Mouse (Mus musculus) kidney, embryonic 14.5 days (tissue): ENCODE data around the gene Gas2. TPM values are rescaled to one million over a fixed set of nuclear protein-coding genes. Genes with fewer than 3 reads are reported as not detected.

Experiments
- ATAC-seq: fragments of 200-750 bp; cut with Nextera tagmentation; 2 replicates; pipeline ENCODE4 v1.8.0; 2017; ENCODE audit warnings: moderate number of reproducible peaks, mild to moderate bottlenecking, moderate TSS enrichment, moderate library complexity; ENCODE audit not compliant: low FRiP score, low TSS enrichment
- H3K27ac ChIP-seq: fragments of 300-500 bp; sonication (generic); 2 replicates; pipeline ENCODE4 v1.5.1; 2014; ENCODE audit warnings: low read depth, mild to moderate bottlenecking, low read length, moderate library complexity, mixed read lengths
- H3K27me3 ChIP-seq: fragments of 300-500 bp; sonication (generic); 2 replicates; pipeline ENCODE4 v1.6.1; 2014; ENCODE audit warnings: mild to moderate bottlenecking, low read length; ENCODE audit not compliant: control insufficient read depth, insufficient read depth
- H3K36me3 ChIP-seq: fragments of 300-500 bp; sonication (generic); 2 replicates; pipeline ENCODE4 v1.6.1; 2014; ENCODE audit warnings: low read length, mixed read lengths; ENCODE audit not compliant: control insufficient read depth, insufficient read depth
- H3K4me1 ChIP-seq: fragments of 300-500 bp; sonication (generic); 2 replicates; pipeline ENCODE4 v1.6.1; 2014; ENCODE audit warnings: low read length, mixed read lengths; ENCODE audit not compliant: control insufficient read depth, insufficient read depth
- H3K4me2 ChIP-seq: fragments of 300-500 bp; sonication (generic); replicated peaks from 2 replicates; pipeline ENCODE4 v1.6.1; 2014; ENCODE audit warnings: low read depth, mild to moderate bottlenecking, low read length
- H3K4me3 ChIP-seq: fragments of 300-500 bp; sonication (generic); 2 replicates; pipeline ENCODE4 v1.5.1; 2014; ENCODE audit warnings: mild to moderate bottlenecking, low read length
- H3K9ac ChIP-seq: fragments of 300-500 bp; sonication (generic); 2 replicates; pipeline ENCODE4 v1.6.1; 2014; ENCODE audit warnings: low read depth, mild to moderate bottlenecking, low read length, moderate library complexity
- H3K9me3 ChIP-seq: fragments of 300-500 bp; sonication (generic); 2 replicates; pipeline ENCODE4 v1.6.1; 2016; ENCODE audit warnings: low read length; ENCODE audit not compliant: control insufficient read depth
- WGBS: fragments of 180-500 bp; shearing (Covaris S2); extraction: QIAGEN DNeasy Blood & Tissue Kit; methylation state at CpG from one replicate; pipeline ENCODE4 v1.1.7; 2014; 5-methylcytosine and 5-hydroxymethylcytosine counted together
- polyA plus RNA-seq: library from polyadenylated mRNA; unstranded; fragments of >200 nt; fragmentation: Nextera tagmentation; extraction: Ambion mirVana; gene quantifications from 2 replicates; pipeline ENCODE4 v1.2.1, GENCODE M21; 2014

Gas2 gene
- polyA plus RNA-seq, 1 experiment from 2014 or later, result 77.5 TPM

DNA sequence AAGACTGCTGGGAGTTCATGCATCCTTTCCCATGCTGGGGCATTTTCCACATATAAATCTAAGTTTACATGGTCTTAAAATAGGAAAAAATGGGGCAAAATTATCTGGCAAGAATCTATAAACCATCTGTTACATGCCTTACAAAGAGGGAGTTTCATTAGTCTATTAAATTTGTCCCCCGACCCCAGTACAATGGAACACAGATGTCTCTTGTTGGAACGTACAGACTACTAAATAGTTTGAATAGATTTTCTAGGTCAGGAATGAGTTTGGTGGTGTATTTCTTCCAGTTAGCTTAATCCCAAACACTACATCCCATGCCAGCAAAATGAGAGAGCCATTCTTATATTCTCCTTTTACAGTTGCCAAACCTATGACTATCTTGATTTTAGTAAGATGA, 78.6 kb downstream of the Gas2 start:
- no peaks in the 10 kb centered on the region for H3K36me3 ChIP-seq
- no peak overlapping the region for H3K27ac ChIP-seq
- no peaks in the 10 kb centered on the region for H3K9me3 ChIP-seq
- ATAC-seq, result no peak
- H3K27me3 ChIP-seq, result no peaks in the 10 kb centered on the region
- no peak overlapping the region for H3K4me2 ChIP-seq
- H3K4me3 ChIP-seq, result no peak overlapping the region
- no peaks in the 10 kb centered on the region for H3K4me1 ChIP-seq
- WGBS, result 80% methylated on average over 2 of the region's 2 CpGs
- H3K9ac ChIP-seq, result no peak overlapping the region

DNA sequence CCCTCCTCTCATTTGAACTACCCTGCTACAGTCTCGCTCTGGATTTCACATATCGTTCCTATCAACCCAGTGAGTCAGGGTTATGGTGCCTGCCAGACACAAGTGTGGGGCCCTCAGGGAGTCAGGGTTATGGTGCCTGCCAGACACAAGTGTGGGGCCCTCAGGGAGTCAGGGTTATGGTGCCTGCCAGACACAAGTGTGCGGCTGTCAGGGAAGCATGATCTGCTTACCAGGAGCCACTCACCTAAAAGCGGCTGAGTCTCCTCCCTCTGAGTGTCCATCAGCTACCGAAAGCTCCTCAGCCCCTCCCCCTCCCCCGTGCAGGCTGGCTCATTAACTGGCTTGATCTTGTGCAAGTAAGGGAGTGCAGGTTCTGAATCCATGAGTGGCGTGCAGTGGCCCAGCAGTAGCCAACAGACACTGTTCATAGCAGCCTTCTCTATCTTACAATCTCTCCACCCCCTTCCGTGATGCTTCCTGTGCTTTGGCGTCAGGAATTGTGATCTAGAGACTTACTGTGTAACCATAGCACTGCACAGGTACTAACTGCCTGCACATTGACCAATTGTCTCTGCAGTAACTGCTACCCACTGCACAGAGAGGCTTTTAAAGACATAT, 93.7 kb downstream of the Gas2 start:
- Histone ChIP-seq H3K4me2 (no peak overlapping the region), H3K9me3 (no peaks in the 10 kb centered on the region), H3K27me3 (no peaks in the 10 kb centered on the region), H3K9ac (no peak overlapping the region), H3K4me3 (no peak overlapping the region), H3K36me3 (0 out of 2 replicates have a peak, but pooled peaks cover 3% of the 10 kb centered on the region), H3K27ac (no peak overlapping the region), H3K4me1 (no peaks in the 10 kb centered on the region)
- peak; percentile 62 for ATAC-seq
- 48% methylated on average over 9 of the region's 9 CpGs for WGBS

DNA sequence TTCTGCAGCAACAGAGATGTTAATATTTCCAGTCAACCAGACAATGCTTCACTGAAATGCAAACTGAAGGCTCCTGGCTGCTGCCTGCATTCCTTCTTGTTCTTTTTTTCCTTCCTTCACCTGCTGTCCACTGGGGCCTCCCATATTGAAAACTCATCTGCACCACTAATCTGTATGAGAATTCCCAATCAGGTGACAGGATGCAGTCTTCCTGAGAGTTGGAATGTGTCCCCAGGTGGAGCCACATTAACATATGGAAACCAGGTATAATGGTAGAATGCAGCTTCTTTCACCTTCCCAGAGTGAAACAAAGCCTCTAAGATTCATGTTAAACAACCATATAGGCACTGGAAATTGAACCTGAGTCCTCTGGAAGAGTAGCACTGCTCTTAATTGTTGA, 96.0 kb downstream of the Gas2 start:
- no peaks in the 10 kb centered on the region for H3K4me1 ChIP-seq
- H3K27me3 ChIP-seq, result no peaks in the 10 kb centered on the region
- H3K4me3 ChIP-seq, result no peak overlapping the region
- H3K4me2 ChIP-seq, result no peak overlapping the region
- H3K36me3 ChIP-seq, result 0 out of 2 replicates have a peak, but pooled peaks cover 3% of the 10 kb centered on the region
- ATAC-seq, result no peak
- H3K9me3 ChIP-seq, result no peaks in the 10 kb centered on the region
- no peak overlapping the region for H3K27ac ChIP-seq
- no peak overlapping the region for H3K9ac ChIP-seq

DNA sequence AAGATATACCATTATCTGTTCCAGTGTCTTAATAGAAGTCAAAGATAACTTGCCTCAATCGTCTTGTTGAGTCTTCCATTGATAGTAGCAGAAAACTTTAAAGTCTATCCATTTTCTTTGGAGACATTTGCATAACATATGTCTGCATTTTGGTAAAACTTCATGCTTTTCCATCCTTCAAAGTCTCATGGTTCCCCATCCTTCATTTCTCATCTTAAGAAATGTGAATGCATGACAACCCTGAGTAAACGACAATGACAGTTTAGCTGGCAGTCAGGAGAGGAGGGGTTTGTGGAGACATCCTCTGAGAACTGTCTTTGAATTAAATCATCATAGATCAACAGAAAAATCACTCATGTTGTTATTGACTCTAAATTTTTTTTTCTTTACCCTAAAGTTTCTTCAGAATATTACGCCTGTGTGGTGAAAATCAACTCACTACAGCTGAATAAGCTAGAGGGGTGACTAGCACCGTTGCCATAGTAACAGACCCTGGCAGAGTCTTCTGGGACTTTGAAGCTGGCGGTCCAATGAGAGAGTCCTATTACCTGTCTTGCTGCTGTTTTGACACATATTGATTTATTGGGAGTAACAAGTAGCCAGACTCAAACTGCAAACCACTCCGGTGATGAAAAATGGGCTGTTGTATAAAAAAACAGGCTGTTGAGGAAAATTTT, 99.0 kb downstream of the Gas2 start:
- no peak overlapping the region for H3K4me2 ChIP-seq
- H3K9ac ChIP-seq, result no peak overlapping the region
- H3K4me1 ChIP-seq, result no peaks in the 10 kb centered on the region
- H3K9me3 ChIP-seq, result no peaks in the 10 kb centered on the region
- no peaks in the 10 kb centered on the region for H3K27me3 ChIP-seq
- ATAC-seq, result no peak; the same call in 1 of the 2 replicates
- H3K36me3 ChIP-seq, result no peaks in the 10 kb centered on the region
- H3K27ac ChIP-seq, result no peak overlapping the region
- no peak overlapping the region for H3K4me3 ChIP-seq
- 64% methylated on average over 6 of the region's 6 CpGs for WGBS

DNA sequence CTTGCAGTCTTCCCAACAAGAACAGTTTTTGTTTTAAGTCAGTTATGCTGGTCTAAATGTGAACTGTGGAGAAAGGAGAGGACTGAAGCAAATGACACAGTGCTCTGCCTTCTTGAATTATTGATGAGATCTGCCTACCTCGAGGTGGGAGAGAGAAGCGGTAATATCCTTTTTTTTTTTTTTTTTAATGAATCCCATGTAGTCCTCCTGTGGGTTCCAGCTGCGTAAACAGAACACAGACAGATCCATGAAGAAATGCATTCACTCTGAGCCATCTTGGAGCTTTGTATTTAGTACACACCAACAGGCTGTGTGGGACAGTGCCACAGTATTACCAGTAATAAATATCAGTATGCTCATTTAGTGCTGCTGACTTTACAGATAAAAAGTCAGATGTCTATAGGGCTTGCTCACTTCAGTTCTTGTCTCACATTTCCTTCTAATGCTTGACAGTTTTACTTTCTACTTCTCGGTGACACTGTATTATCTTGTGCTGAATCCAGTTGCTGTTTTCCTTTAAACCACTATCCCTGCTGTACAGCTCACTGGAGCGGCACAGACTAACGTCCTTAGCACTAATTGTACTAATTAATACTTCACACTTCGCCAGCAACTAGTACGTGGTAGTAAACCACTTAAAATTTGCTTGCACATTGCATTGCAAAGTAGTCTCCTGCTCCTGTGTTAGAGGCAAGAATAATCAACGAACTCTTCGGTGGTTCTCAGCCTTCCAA, 100.6 kb downstream of the Gas2 start:
- Histone ChIP-seq H3K4me2 (no peak overlapping the region), H3K27ac (no peak overlapping the region), H3K36me3 (no peaks in the 10 kb centered on the region), H3K4me3 (no peak overlapping the region), H3K27me3 (no peaks in the 10 kb centered on the region), H3K9ac (no peak overlapping the region), H3K9me3 (no peaks in the 10 kb centered on the region), H3K4me1 (no peaks in the 10 kb centered on the region)
- WGBS, result 52% methylated on average over 10 of the region's 10 CpGs
- no peak for ATAC-seq

DNA sequence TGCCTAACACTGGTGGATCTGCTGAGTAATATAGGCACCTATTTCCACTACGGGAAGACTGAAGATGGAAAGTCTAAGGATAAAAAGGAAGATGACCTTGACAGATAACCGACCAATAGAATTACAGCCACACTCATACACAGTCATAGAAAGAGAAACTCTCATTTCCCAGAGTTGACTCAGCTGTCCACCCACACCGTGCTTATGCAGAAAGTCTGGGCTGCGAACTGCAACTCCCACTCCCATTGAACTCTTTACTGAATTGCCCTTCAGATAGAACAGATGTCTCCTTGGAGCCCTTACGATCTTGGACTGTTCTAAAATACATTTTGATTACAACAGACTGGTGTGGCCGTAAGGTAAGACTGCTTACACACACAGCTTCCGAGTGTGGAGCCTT, 102.9 kb downstream of the Gas2 start:
- Histone ChIP-seq H3K9ac (no peak overlapping the region), H3K4me3 (no peak overlapping the region), H3K36me3 (no peaks in the 10 kb centered on the region), H3K4me1 (no peaks in the 10 kb centered on the region), H3K9me3 (no peaks in the 10 kb centered on the region), H3K27ac (no peak overlapping the region), H3K4me2 (no peak overlapping the region), H3K27me3 (no peaks in the 10 kb centered on the region)
- ATAC-seq, result no peak
- 78% methylated on average over 7 of the region's 7 CpGs for WGBS

DNA sequence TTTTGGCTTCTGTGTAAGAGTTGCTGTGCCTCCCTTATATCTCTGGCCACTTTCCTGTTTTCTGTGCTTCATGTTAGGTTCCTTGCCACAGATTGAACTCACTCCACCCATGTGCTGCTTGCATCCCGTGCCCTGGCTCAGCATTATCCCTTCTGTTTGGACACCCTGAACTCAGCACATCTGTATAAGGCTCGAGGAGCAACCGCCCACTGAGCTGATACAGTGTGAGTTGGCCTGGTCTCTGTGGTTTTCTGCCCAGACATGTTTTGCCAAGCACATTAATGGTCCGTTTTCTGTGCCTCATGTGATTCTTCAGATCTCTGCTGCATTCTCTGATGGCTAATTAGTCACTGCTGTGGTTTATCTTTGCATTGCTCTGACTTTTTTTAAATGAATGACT, 105.8 kb downstream of the Gas2 start:
- no peak overlapping the region for H3K9ac ChIP-seq
- no peaks in the 10 kb centered on the region for H3K4me1 ChIP-seq
- 84% methylated on average over 4 of the region's 4 CpGs for WGBS
- H3K4me3 ChIP-seq, result no peak overlapping the region
- no peaks in the 10 kb centered on the region for H3K27me3 ChIP-seq
- no peaks in the 10 kb centered on the region for H3K36me3 ChIP-seq
- no peaks in the 10 kb centered on the region for H3K9me3 ChIP-seq
- H3K4me2 ChIP-seq, result no peak overlapping the region
- no peak overlapping the region for H3K27ac ChIP-seq
- ATAC-seq, result no peak

DNA sequence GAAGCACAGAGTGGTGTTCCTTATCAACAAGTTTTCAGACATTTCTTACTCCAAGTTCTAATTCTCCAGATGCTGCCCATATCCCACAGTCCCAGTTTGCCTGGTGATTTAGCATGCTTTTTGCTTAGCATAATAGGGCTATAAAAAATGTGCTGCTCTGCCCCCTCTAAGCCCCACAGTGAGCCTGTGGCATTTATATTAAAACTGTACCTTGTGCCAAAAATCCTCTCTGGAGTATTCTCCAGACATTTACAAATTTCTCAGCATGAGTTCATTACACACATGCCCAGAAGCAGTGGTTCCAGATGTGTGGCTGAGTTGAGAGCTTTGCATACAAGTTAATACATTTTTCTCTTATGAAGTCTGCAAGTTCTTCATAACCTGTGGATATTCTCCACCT, 107.6 kb downstream of the Gas2 start:
- Histone ChIP-seq H3K4me1 (no peaks in the 10 kb centered on the region), H3K36me3 (no peaks in the 10 kb centered on the region), H3K4me2 (no peak overlapping the region), H3K27me3 (no peaks in the 10 kb centered on the region), H3K4me3 (no peak overlapping the region), H3K27ac (no peak overlapping the region), H3K9me3 (no peaks in the 10 kb centered on the region), H3K9ac (no peak overlapping the region)
- no peak for ATAC-seq

DNA sequence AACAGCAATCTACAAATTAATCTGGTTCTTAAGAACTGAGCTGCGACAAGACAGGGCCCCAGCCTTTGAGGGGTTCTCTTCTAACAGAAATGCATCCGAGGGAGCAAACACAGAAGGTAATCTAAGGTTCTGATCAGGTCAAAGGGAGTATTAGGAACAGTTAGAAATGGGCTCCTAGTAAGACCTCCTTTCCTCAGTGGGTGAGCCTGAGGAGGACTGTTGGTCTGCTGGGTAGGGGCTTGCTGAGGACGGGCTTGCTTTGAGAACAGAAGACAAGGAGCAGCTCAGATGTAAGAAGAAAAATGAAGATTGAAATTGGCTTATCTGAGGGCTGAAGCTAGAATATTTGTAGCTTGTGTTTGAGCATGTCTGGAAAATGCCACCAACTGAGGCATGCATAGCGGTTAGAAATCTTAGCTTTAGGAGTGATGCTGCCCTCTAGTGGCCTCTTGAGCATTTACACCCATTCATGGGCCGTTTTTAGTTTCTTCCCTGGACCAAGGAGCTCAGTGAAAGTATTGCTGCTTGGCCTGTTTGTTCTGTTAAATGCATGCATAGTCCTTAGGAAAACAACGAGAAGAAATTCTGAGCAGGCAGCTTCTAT, 110.5 kb downstream of the Gas2 start:
- H3K36me3 ChIP-seq, result no peaks in the 10 kb centered on the region
- 33% methylated on average over 6 of the region's 6 CpGs for WGBS
- no peak overlapping the region for H3K4me2 ChIP-seq
- no peak overlapping the region for H3K4me3 ChIP-seq
- no peak overlapping the region for H3K27ac ChIP-seq
- no peaks in the 10 kb centered on the region for H3K4me1 ChIP-seq
- no peaks in the 10 kb centered on the region for H3K9me3 ChIP-seq
- ATAC-seq, result peak; percentile 68; the same call in 1 of the 2 replicates
- H3K9ac ChIP-seq, result no peak overlapping the region
- no peaks in the 10 kb centered on the region for H3K27me3 ChIP-seq
